Mouse (Mus musculus): ENCODE measurements around the gene Fbrs. TPM values are rescaled to one million over a fixed set of nuclear protein-coding genes. Genes with fewer than 3 reads are reported as not detected.
"Not testable (repeated sequence)": the region's sequence is repeated elsewhere in the genome, so short reads cannot be mapped to it uniquely, and the experiment has no call there.

Gene Fbrs
- polyA plus RNA-seq, 1 experiment from 2014 or later, result 15.3 TPM

GRCm38 (mm10) chr7:127465670-127466069 is 13.3 kb upstream of the Fbrs start:
- not testable (repeated sequence) for H3K9ac ChIP-seq; H3K27ac ChIP-seq; H3K27me3 ChIP-seq; H3K4me2 ChIP-seq; H3K4me3 ChIP-seq; H3K9me3 ChIP-seq; ATAC-seq (ENCODE audit: insufficient number of reproducible peaks, insufficient read depth, low FRiP score, low TSS enrichment, low read depth); H3K4me1 ChIP-seq
- H3K36me3 ChIP-seq, result peaks cover 62% of the 10 kb centered on the region
- WGBS, result 90% methylated on average over 2 of the region's 2 CpGs

- peaks cover 4% of the 10 kb centered on the region; the same call in 1 of the 2 replicates for H3K4me1 ChIP-seq
- no peak overlapping the region for H3K9ac ChIP-seq
- ATAC-seq (ENCODE audit: insufficient number of reproducible peaks, insufficient read depth, low FRiP score, low TSS enrichment, low read depth), result no peak
- H3K4me2 ChIP-seq, result no peak overlapping the region
- H3K36me3 ChIP-seq, result peaks cover 54% of the 10 kb centered on the region
- 93% methylated on average over 4 of the region's 4 CpGs for WGBS
- no peaks in the 10 kb centered on the region for H3K27me3 ChIP-seq
- H3K9me3 ChIP-seq, result no peaks in the 10 kb centered on the region
- no peak overlapping the region for H3K27ac ChIP-seq
- no peak overlapping the region for H3K4me3 ChIP-seq
Measured at GRCm38 (mm10) chr7:127466606-127467005, 12.4 kb upstream of the Fbrs start.

GRCm38 (mm10) chr7:127470011-127470715 is 8.8 kb upstream of the Fbrs start:
- ATAC-seq (ENCODE audit: insufficient number of reproducible peaks, insufficient read depth, low FRiP score, low TSS enrichment, low read depth), result no peak
- Histone ChIP-seq H3K9me3 (no peaks in the 10 kb centered on the region), H3K36me3 (peaks cover 56% of the 10 kb centered on the region), H3K4me1 (peaks cover 13% of the 10 kb centered on the region), H3K27me3 (no peaks in the 10 kb centered on the region), H3K4me3 (peak overlapping the region; percentile 82), H3K9ac (peak overlapping the region; percentile 88), H3K27ac (peak overlapping the region; percentile 99), H3K4me2 (peak overlapping the region; percentile 84)
- WGBS, result 8% methylated on average over 10 of the region's 10 CpGs

- peaks cover 56% of the 10 kb centered on the region for H3K36me3 ChIP-seq
- ATAC-seq (ENCODE audit: insufficient number of reproducible peaks, insufficient read depth, low FRiP score, low TSS enrichment, low read depth), result peak; percentile 92
- H3K4me1 ChIP-seq, result peaks cover 13% of the 10 kb centered on the region
- H3K4me3 ChIP-seq, result peak overlapping the region; percentile 82
- peak overlapping the region; percentile 84 for H3K4me2 ChIP-seq
- H3K27me3 ChIP-seq, result no peaks in the 10 kb centered on the region
- no peaks in the 10 kb centered on the region for H3K9me3 ChIP-seq
- H3K9ac ChIP-seq, result peak overlapping the region; percentile 88
- peak overlapping the region; percentile 99 for H3K27ac ChIP-seq
- under 1% methylated on average over 45 of the region's 46 CpGs for WGBS
Measured at GRCm38 (mm10) chr7:127470743-127471645, 8.0 kb upstream of the Fbrs start.

- H3K9me3 ChIP-seq, result no peaks in the 10 kb centered on the region
- H3K27me3 ChIP-seq, result no peaks in the 10 kb centered on the region
- peaks cover 13% of the 10 kb centered on the region for H3K4me1 ChIP-seq
- H3K4me2 ChIP-seq, result peak overlapping the region; percentile 84
- peak; percentile 27 for ATAC-seq (ENCODE audit: insufficient number of reproducible peaks, insufficient read depth, low FRiP score, low TSS enrichment, low read depth)
- H3K9ac ChIP-seq, result peak overlapping the region; percentile 88
- WGBS, result 0% methylated on average over 23 of the region's 25 CpGs
- H3K4me3 ChIP-seq, result peak overlapping the region; percentile 82
- H3K36me3 ChIP-seq, result peaks cover 56% of the 10 kb centered on the region
- peak overlapping the region; percentile 99 for H3K27ac ChIP-seq
Measured at GRCm38 (mm10) chr7:127471646-127472010, 7.4 kb upstream of the Fbrs start.

GRCm38 (mm10) chr7:127472060-127472459 is 6.9 kb upstream of the Fbrs start:
- Histone ChIP-seq H3K27ac (peak overlapping the region; percentile 99), H3K4me3 (peak overlapping the region; percentile 82), H3K27me3 (no peaks in the 10 kb centered on the region), H3K36me3 (peaks cover 52% of the 10 kb centered on the region), H3K9me3 (no peaks in the 10 kb centered on the region), H3K9ac (peak overlapping the region; percentile 88), H3K4me2 (peak overlapping the region; percentile 84), H3K4me1 (peaks cover 17% of the 10 kb centered on the region)
- ATAC-seq (ENCODE audit: insufficient number of reproducible peaks, insufficient read depth, low FRiP score, low TSS enrichment, low read depth), result no peak
- 1% methylated on average over 7 of the region's 7 CpGs for WGBS

- H3K27ac ChIP-seq, result no peak overlapping the region
- no peak overlapping the region for H3K4me2 ChIP-seq
- H3K4me1 ChIP-seq, result peaks cover 20% of the 10 kb centered on the region
- no peaks in the 10 kb centered on the region for H3K27me3 ChIP-seq
- no peak for ATAC-seq (ENCODE audit: insufficient number of reproducible peaks, insufficient read depth, low FRiP score, low TSS enrichment, low read depth)
- 89% methylated on average over 5 of the region's 5 CpGs for WGBS
- 0 out of 2 replicates have a peak overlapping the region, but pooled peaks have one; percentile 2 for H3K4me3 ChIP-seq
- no peak overlapping the region for H3K9ac ChIP-seq
- H3K36me3 ChIP-seq, result peaks cover 39% of the 10 kb centered on the region
- no peaks in the 10 kb centered on the region for H3K9me3 ChIP-seq
Measured at GRCm38 (mm10) chr7:127473705-127474104, 5.3 kb upstream of the Fbrs start.

- Histone ChIP-seq H3K4me2 (no peak overlapping the region), H3K4me3 (no peak overlapping the region), H3K36me3 (peaks cover 33% of the 10 kb centered on the region), H3K27me3 (no peaks in the 10 kb centered on the region), H3K9me3 (no peaks in the 10 kb centered on the region), H3K4me1 (peaks cover 16% of the 10 kb centered on the region), H3K27ac (no peak overlapping the region), H3K9ac (no peak overlapping the region)
- ATAC-seq (ENCODE audit: insufficient number of reproducible peaks, insufficient read depth, low FRiP score, low TSS enrichment, low read depth), result no peak
- 82% methylated on average over 6 of the region's 6 CpGs for WGBS
Measured at GRCm38 (mm10) chr7:127474378-127475070, 4.5 kb upstream of the Fbrs start.

GRCm38 (mm10) chr7:127475186-127475740 is 3.7 kb upstream of the Fbrs start:
- H3K36me3 ChIP-seq, result peaks cover 34% of the 10 kb centered on the region
- no peak for ATAC-seq (ENCODE audit: insufficient number of reproducible peaks, insufficient read depth, low FRiP score, low TSS enrichment, low read depth)
- WGBS, result 94% methylated on average over 11 of the region's 11 CpGs
- H3K27me3 ChIP-seq, result no peaks in the 10 kb centered on the region
- no peak overlapping the region for H3K4me2 ChIP-seq
- no peaks in the 10 kb centered on the region for H3K9me3 ChIP-seq
- H3K4me3 ChIP-seq, result no peak overlapping the region
- H3K4me1 ChIP-seq, result peaks cover 23% of the 10 kb centered on the region
- H3K27ac ChIP-seq, result no peak overlapping the region
- 0 out of 2 replicates have a peak overlapping the region, but pooled peaks have one; percentile 16 for H3K9ac ChIP-seq

GRCm38 (mm10) chr7:127476336-127476735 is 2.7 kb upstream of the Fbrs start:
- H3K27me3 ChIP-seq, result no peaks in the 10 kb centered on the region
- no peak overlapping the region for H3K4me2 ChIP-seq
- peaks cover 44% of the 10 kb centered on the region for H3K36me3 ChIP-seq
- no peaks in the 10 kb centered on the region for H3K9me3 ChIP-seq
- no peak overlapping the region for H3K27ac ChIP-seq
- H3K9ac ChIP-seq, result no peak overlapping the region
- WGBS, result 93% methylated on average over 11 of the region's 11 CpGs
- H3K4me1 ChIP-seq, result peaks cover 34% of the 10 kb centered on the region
- ATAC-seq (ENCODE audit: insufficient number of reproducible peaks, insufficient read depth, low FRiP score, low TSS enrichment, low read depth), result no peak
- H3K4me3 ChIP-seq, result no peak overlapping the region

GRCm38 (mm10) chr7:127476855-127477254 is 2.1 kb upstream of the Fbrs start:
- H3K27me3 ChIP-seq, result no peaks in the 10 kb centered on the region
- H3K36me3 ChIP-seq, result peaks cover 48% of the 10 kb centered on the region
- H3K4me2 ChIP-seq, result peak overlapping the region; percentile 98
- H3K4me3 ChIP-seq, result peak overlapping the region; percentile 99
- WGBS, result 81% methylated on average over 4 of the region's 4 CpGs
- H3K9me3 ChIP-seq, result no peaks in the 10 kb centered on the region
- peak overlapping the region; percentile 98 for H3K9ac ChIP-seq
- H3K27ac ChIP-seq, result peak overlapping the region; percentile 98
- no peak for ATAC-seq (ENCODE audit: insufficient number of reproducible peaks, insufficient read depth, low FRiP score, low TSS enrichment, low read depth)
- H3K4me1 ChIP-seq, result peaks cover 34% of the 10 kb centered on the region
